Mouse (Mus musculus): ENCODE data around the gene Nr5a2.

DNA sequence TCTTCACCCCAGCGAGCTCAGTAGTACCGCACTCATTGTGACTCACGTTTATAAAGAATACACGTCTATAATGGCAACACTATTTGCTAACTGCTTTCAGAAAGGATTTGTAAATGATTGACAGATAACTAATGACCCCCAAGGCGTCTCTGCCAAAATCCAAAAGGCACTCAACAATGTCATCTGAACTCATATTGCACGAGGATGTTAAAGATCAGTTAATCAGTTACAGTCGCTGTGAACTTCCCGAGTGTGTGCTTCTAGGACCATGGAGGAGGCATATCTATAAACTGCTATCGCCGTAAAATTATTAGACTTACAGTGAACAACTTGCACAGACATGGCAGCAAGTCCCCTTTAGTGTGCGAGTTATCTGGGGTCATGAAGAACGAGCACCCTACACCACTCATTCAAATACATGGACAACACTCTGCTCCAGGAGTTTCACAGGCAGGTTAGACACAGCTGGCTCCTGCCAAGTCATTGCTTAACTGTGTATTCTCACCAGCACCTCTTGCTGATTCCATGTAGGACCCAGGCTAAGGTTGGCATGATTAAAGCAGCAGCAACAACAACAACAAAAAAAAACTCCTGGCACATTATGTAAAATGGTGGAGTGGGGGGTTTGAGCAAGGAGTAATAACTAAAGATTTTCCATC is 6.6 kb upstream of the Nr5a2 start:
- no peak for TF ChIP-seq CTCF (IDR thresholded peaks at IDR 0.05; ENCODE audit: borderline replicate concordance, insufficient read depth, low read depth, low read length)
- TF ChIP-seq POLR2A (IDR thresholded peaks at IDR 0.05; ENCODE audit: borderline replicate concordance, insufficient read depth, low read length), result no peak

Data from cerebellum, adult 2 months (tissue).